Mouse (Mus musculus) CH12.LX (cell line): Measurements from ENCODE around the gene Btbd16.

Experiments used
- CTCF ChIP-seq, 2 experiments: IDR thresholded peaks in 1 of 2; conservative IDR thresholded peaks in 1 of 2; 2 replicates each; pipeline ENCODE4 v1.5.1; 2011 to 2012; ENCODE audit warnings: low read depth in 2 of 2, low read length in 2 of 2, improper control_type of control experiment in 1 of 2, inconsistent platforms in 1 of 2, mild to moderate bottlenecking in 1 of 2, moderate library complexity in 1 of 2
- EP300 ChIP-seq: IDR thresholded peaks from 2 replicates; pipeline ENCODE4 v1.6.1; 2011; ENCODE audit warnings: low read length, improper control_type of control experiment
- POLR2A ChIP-seq: IDR thresholded peaks from 2 replicates; pipeline ENCODE4 v1.6.1; 2011; ENCODE audit warnings: low read depth, mild to moderate bottlenecking, improper control_type of control experiment, low read length
- ZC3H11A ChIP-seq: IDR thresholded peaks from 2 replicates; pipeline ENCODE4 v1.6.1; 2012; ENCODE audit warnings: low read depth, mild to moderate bottlenecking, inconsistent platforms, low read length, improper control_type of control experiment

DNA sequence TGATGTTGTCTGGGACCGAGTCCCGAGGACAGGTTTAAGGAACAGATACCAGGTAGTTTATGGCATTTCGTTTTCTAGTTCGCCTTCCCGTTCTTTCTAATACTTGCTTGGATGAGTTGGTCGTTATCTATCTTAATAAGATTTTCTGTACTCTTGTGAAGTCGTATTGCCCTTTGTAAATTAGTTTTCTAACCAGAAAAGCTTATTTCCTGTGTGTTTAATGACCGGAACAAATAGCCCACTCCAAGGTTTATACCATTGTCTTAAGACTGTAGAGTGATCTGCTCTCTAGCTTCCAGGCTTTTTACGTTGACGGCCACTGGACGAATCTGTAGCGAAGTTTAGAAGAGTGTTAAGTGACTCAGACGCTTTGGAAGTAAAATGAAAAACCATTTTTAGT, 92.8 kb downstream of the Btbd16 start:
- no peak for TF ChIP-seq CTCF (conservative IDR thresholded peaks at IDR 0.05 in 1 of 2, IDR thresholded peaks at IDR 0.05 in 1 of 2; ENCODE audit: low read depth in 2 of 2, low read length in 2 of 2)
- TF ChIP-seq ZC3H11A, result no peak
- TF ChIP-seq POLR2A, result no peak
- TF ChIP-seq EP300, result no peak
